Mouse (Mus musculus): ENCODE results near the gene Pabpc6.

Gene Pabpc6

GRCm38 (mm10) chr17:9669283-9669905 is at the start of gene Pabpc6:
Gene Pabpc6, minus strand, starts transcription at chr17:9669717.
- DNase-seq (ENCODE audit: low spot score in 2 of 2): no peak

GRCm38 (mm10) chr17:9710910-9711309 is 41.4 kb upstream of the Pabpc6 start:
- DNase-seq (ENCODE audit: low spot score in 2 of 2): no peak

- DNase-seq (ENCODE audit: low spot score in 2 of 2): no peak
Measured at GRCm38 (mm10) chr17:9708888-9709287, 39.4 kb upstream of the Pabpc6 start.

- no peak for DNase-seq (ENCODE audit: low spot score in 2 of 2)
Measured at GRCm38 (mm10) chr17:9707356-9707755, 37.8 kb upstream of the Pabpc6 start.

- no peak for DNase-seq (ENCODE audit: low spot score in 2 of 2)
Measured at GRCm38 (mm10) chr17:9697763-9698162, 28.2 kb upstream of the Pabpc6 start.

GRCm38 (mm10) chr17:9691251-9691650 is 21.7 kb upstream of the Pabpc6 start:
- no peak for DNase-seq (ENCODE audit: low spot score in 2 of 2)

GRCm38 (mm10) chr17:9683539-9684155 is 14.1 kb upstream of the Pabpc6 start:
- no peak for DNase-seq (ENCODE audit: low spot score in 2 of 2)

- DNase-seq (ENCODE audit: low spot score in 2 of 2): no peak
Measured at GRCm38 (mm10) chr17:9680741-9681140, 11.2 kb upstream of the Pabpc6 start.

GRCm38 (mm10) chr17:9675175-9675789 is 5.8 kb upstream of the Pabpc6 start:
- no peak for DNase-seq (ENCODE audit: low spot score in 2 of 2)

- DNase-seq (ENCODE audit: low spot score in 2 of 2): no peak
Measured at GRCm38 (mm10) chr17:9667955-9668354, 1.6 kb downstream of the Pabpc6 start.

- DNase-seq (ENCODE audit: low spot score in 2 of 2): no peak
Measured at GRCm38 (mm10) chr17:9658651-9659050, 10.9 kb downstream of the Pabpc6 start.

- DNase-seq (ENCODE audit: low spot score in 2 of 2): no peak
Measured at GRCm38 (mm10) chr17:9654155-9654554, 15.4 kb downstream of the Pabpc6 start.

- no peak for DNase-seq (ENCODE audit: low spot score in 2 of 2)
Measured at GRCm38 (mm10) chr17:9647644-9648043, 21.9 kb downstream of the Pabpc6 start.

- DNase-seq (ENCODE audit: low spot score in 2 of 2): no peak
Measured at GRCm38 (mm10) chr17:9643657-9644180, 25.8 kb downstream of the Pabpc6 start.

GRCm38 (mm10) chr17:9637011-9637410 is 32.5 kb downstream of the Pabpc6 start:
- no peak for DNase-seq (ENCODE audit: low spot score in 2 of 2)

GRCm38 (mm10) chr17:9632579-9633252 is 36.8 kb downstream of the Pabpc6 start:
- DNase-seq (ENCODE audit: low spot score in 2 of 2): no peak

GRCm38 (mm10) chr17:9632140-9632539 is 37.4 kb downstream of the Pabpc6 start:
- no peak for DNase-seq (ENCODE audit: low spot score in 2 of 2)

- no peak for DNase-seq (ENCODE audit: low spot score in 2 of 2)
Measured at GRCm38 (mm10) chr17:9631081-9631480, 38.4 kb downstream of the Pabpc6 start.

- DNase-seq (ENCODE audit: low spot score in 2 of 2): no peak
Measured at GRCm38 (mm10) chr17:9627011-9627410, 42.5 kb downstream of the Pabpc6 start.
